Mouse (Mus musculus): ENCODE measurements around the gene Lrrc49.

The Lrrc49 gene

DNA sequence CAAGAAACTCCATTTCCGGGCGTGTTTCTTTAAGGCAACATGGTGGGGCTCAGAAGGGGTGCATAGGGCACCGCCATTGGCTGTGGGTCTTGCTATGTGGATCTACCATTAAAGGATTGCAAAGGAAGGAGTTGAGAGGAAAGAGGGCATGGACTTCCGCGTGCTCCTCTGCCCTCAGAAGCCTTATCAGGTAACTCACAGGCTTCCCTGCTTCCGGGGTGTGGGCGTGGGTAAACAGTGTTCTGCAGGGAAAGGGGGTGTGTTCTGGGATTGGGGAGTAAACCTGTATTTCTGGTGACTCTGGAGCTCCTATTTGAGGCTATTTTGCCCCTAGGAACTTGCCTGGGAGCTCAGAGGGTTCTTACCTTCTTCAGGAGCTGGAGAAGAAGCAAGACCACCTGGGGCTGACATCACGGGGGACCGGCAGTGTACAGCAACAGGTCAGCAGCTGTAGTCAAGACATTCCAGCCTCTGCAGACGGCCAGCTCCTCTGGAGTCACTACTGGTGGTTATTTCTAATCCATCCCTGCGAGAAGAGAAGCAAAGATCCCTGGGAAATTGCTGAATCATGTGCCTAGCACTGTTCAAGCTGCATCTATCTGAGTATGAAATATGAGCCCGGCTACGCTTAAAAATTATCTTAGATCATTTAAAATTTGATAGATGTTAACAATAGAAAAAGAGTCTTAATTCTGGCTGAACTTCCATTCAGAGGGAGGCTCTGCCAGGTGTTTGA is 142.4 kb downstream of the Lrrc49 start:
- DNase-seq (ENCODE audit: extremely low spot score, low read depth, low spot score) = no peak

DNA sequence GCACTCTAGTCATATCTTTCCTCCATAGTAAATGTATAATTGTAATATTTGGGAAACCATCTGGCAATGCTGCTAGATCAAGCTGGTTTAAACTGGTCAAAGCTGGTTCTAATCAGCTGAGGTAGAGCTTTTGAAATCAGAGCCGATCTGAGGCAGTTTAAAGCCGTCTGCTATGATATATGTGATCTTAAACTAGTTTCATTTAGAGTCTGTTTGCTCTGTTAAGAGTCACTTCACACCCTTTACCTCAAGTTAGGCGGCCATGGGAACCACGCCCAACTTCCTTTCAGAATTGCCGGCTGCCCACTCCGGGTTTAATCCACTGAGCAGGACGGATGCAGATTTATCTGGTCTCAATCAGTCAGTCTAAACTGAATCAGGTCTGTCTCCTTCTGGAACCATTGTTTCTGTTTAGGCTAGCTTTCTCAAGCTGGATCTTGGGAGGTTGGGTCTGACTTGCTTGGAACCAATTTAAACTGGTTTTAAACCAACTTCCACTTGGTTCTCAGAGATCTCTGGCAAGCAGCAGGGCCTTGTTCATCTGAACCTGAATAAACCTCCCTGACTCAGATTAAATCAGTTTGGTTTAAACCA is 144.4 kb downstream of the Lrrc49 start:
- no peak for DNase-seq (ENCODE audit: extremely low spot score, low read depth, low spot score)

DNA sequence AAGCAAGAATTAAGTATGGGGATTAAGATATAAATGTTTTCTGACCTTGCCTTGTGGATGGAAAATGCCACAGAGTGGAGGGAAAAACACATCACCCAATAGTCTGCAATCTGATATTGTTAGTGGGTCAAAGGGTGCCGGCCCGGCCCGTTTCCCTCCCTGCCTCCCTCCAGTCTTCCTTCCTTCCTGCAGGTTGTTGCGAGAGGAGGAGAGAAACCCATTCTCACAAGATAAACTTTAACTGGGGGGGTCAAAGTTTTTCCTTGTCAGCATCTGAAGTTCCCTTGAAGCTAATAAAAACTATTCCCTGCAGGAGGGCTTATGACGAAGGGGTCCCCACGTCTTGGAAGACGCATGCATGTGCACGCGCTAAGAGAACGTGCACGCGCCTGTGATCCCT is 157.6 kb downstream of the Lrrc49 start:
- DNase-seq (ENCODE audit: extremely low spot score, low read depth, low spot score) = no peak

DNA sequence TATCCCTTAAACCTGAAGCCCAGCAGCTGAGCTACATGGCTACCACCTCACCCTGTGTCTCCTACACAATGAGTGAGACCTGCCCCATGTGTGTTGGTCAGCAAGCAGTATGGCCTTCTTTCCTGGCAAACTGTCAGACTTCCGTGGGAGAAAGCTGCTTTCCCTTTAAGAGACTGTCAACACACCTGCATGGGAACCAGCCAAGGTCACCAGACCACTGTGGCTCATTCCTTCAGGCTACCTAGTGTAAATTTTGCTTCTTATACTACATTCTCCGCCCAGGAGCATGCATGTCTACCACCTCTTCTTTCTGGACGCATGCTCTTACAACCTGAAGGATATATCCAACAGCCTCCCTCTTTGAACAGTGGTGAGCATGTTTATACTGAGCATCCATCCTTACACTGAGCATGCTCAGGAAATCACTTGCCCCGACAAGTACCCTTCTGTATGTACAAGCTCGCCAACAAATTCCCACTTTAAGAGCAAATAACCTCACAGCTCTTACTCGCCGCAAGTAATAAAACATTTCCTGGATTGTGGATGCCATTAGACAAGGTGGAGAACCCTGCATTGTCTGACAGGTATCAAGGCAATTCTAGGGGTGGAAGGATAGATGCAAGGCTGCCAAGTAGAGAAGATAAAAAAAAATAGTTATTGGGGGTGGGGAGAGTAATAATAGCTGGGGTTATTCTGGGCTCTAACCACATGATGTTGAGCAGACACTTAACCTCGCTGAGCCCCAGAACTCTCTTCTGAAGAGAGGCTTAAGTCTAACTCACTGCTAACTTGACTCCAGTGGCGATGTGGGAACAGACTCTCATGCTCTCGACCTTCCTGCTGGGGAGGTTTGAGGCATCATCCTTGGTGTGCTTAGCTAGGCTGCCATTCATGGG is 158.4 kb downstream of the Lrrc49 start:
- no peak for DNase-seq (ENCODE audit: extremely low spot score, low read depth, low spot score)

DNA sequence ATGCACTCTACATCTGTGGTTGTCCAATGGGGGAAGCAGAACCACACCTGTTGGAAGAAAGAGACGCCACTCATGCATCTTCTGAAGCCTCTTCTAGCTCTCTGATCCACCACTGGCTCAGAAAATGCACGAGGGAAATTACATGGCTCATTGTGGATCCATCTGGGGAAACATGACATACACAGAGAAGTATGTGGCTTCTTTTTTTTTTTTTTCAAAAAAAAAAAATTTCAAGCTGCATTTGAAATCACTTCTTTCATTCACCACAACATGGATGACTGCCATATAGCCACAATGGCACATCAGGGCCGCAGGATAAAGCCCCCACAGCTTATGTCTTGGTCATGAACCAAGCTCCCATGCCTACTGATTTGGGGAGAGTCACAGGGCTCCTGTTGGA is 159.7 kb downstream of the Lrrc49 start:
- DNase-seq (ENCODE audit: extremely low spot score, low read depth, low spot score) = no peak

DNA sequence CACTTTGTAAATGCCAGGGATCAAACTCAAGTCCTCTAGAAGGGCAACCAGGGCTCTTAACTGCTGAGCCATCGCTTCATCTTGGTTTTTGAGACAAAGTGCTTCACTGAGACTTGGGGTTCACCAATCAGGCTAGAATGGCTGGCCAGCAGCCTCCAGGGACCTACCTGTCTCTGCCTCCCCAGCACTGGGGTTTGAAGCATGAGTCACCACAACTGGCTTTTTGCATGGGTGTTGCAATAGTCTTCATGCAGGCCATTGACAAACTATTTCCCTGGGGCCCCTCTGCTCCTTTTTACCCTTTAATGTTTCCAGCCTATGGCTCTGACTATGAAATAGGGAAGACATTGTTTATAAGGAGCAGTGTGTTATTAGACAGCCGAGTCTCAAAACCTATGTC is 160.1 kb downstream of the Lrrc49 start:
- no peak for DNase-seq (ENCODE audit: extremely low spot score, low read depth, low spot score)

DNA sequence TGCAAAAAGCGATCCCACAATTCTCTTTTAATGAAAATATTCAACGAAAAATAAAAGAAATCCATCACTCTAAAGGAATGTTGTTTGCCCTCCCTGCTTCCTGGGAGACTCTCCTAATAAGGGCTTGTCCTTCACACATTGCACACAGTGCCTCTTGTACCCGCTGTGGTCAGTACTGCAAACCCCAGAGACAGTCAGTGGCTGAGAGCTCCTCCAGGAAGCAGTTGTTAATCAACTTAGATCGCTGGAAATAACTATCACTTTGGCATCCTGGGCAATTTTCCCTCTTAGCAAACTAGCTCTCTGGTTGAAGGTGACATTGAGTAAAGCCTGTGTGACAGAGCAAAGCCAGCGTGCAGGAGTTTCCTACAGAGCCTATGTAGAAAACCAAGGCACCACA is 160.9 kb downstream of the Lrrc49 start:
- DNase-seq (ENCODE audit: extremely low spot score, low read depth, low spot score) = no peak

DNA sequence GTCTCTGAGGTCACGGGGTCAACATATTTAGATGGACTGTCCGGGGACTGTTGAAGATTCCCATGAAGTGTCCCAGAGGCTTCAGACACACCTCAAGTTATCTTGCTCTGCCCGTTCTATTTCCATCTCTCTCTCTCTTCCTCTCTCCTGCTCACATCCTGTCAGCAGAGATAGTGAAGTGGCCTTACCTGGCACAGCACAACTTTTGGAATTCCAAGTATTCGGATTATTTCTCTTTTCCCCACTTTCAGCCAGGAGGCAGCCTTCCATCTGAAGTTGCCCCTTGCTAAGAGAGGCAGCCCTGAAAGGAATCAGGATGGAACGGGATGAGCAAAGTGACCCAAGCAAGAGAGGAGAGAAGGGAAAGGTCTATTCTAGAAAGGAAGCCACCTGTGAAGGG is 161.8 kb downstream of the Lrrc49 start:
- DNase-seq (ENCODE audit: extremely low spot score, low read depth, low spot score) = no peak

DNA sequence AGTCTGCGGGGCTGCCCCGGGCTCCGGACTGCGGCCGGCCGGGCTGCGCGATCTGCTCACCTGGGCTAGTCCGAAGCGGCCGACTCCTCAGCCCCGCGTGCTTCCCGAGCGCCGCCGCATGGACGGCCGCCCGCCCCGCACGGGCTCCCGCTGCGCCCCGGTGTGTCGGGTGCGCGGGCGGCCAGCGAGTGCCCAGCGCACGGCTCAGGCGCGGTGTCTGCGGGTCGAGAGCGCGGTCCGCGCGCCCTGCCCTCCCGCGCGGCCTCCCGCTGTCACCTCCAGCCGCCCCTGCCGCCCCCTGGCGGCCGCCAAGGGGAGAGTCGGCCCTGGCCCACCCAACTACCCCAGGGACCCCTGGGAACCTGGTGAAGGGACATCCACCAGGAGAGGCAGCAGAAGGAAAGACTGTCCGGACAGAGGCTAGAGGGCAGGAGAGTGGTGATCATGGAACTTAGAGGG is 166.1 kb downstream of the Lrrc49 start, which contains the start of gene Thsd4:
TSS of gene Thsd4 (minus strand) at position 241 of the 459 bp plus-strand sequence.
- DNase-seq (ENCODE audit: extremely low spot score, low read depth, low spot score) = no peak

DNA sequence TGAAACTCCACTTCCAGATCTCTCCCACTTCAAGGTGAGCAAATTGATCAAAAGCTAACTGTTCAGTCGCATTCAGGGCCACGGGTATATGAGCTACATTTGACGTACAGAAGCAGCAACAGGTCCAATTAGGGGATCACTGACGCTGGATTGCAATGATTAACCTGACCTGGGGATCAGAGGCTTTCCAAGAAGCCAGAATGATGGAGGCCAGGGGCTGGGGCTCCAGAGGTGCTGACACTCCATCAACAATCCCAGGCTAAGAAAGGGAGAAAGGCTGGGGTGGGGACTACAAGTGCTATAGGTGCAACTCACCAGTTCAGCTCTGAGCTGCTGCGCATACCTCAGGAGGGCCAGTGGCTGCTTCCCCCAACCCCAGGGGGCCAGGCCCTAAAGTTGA is 166.8 kb downstream of the Lrrc49 start:
- no peak for DNase-seq (ENCODE audit: extremely low spot score, low read depth, low spot score)

DNA sequence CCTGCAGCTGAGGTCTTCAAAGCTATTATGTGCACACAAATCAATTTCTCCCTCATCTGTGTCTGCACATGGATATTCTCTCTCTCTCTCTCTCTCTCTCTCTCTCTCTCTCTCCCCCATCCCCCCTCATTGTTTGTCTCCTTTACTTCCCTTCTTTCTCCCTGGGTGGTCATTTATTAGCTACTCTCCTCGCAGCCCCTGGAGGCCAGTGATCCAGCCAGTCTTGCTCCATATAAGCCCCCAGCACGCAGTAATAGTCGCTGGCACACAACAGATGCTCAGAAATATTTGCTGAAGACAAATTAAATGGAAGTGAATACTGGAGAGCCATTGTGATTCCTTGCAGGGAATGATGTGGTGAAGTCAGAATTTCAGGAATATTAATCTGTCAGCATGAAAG is 168.4 kb downstream of the Lrrc49 start:
- DNase-seq (ENCODE audit: extremely low spot score, low read depth, low spot score) = no peak

All from hindlimb bud, embryonic 11.5 days (tissue).